Mouse (Mus musculus) hindbrain, embryonic 16.5 days (tissue): ENCODE data around the gene Avl9. TPM values are rescaled to one million over a fixed set of nuclear protein-coding genes. Genes with fewer than 3 reads are reported as not detected.

ENCODE experiments used
- ATAC-seq: fragments of 200-750 bp; cut with Nextera tagmentation; 2 replicates; pipeline ENCODE4 v1.8.0; 2017; ENCODE audit warnings: moderate TSS enrichment, moderate library complexity
- H3K27ac ChIP-seq: fragments of 300-500 bp; sonication (generic); 2 replicates; pipeline ENCODE4 v1.5.1; 2014; ENCODE audit warnings: low read depth, mild to moderate bottlenecking, control low read depth, low read length, moderate library complexity
- H3K27me3 ChIP-seq: fragments of 300-500 bp; sonication (generic); replicated peaks from 2 replicates; pipeline ENCODE4 v1.6.1; 2014; ENCODE audit warnings: low read length; ENCODE audit not compliant: control insufficient read depth, insufficient read depth
- H3K36me3 ChIP-seq: fragments of 300-500 bp; sonication (generic); 2 replicates; pipeline ENCODE4 v1.6.1; 2014; ENCODE audit warnings: mild to moderate bottlenecking, low read length, moderate library complexity, mixed read lengths; ENCODE audit not compliant: control insufficient read depth, insufficient read depth
- H3K4me1 ChIP-seq: fragments of 300-500 bp; sonication (generic); 2 replicates; pipeline ENCODE4 v1.6.1; 2014; ENCODE audit warnings: low read depth, low read length; ENCODE audit not compliant: control insufficient read depth, insufficient read depth
- H3K4me2 ChIP-seq: fragments of 300-500 bp; sonication (generic); 2 replicates; pipeline ENCODE4 v1.6.1; 2014; ENCODE audit warnings: mild to moderate bottlenecking, low read length, control low read depth, moderate library complexity
- H3K4me3 ChIP-seq: fragments of 300-500 bp; sonication (generic); 2 replicates; pipeline ENCODE4 v1.5.1; 2014; ENCODE audit warnings: mild to moderate bottlenecking, low read length, control low read depth, moderate library complexity
- H3K9ac ChIP-seq: fragments of 300-500 bp; sonication (generic); 2 replicates; pipeline ENCODE4 v1.6.1; 2014; ENCODE audit warnings: low read depth, mild to moderate bottlenecking, control low read depth, low read length, moderate library complexity
- H3K9me3 ChIP-seq: fragments of 300-500 bp; sonication (generic); 2 replicates; pipeline ENCODE4 v1.6.1; 2014; ENCODE audit warnings: mild to moderate bottlenecking, low read length, moderate library complexity; ENCODE audit not compliant: control insufficient read depth
- WGBS: fragments of 180-500 bp; shearing (Covaris S2); extraction: QIAGEN DNeasy Blood & Tissue Kit; methylation state at CpG from one replicate; pipeline ENCODE4 v1.1.7; 2014; 5-methylcytosine and 5-hydroxymethylcytosine counted together
- polyA plus RNA-seq: library from polyadenylated mRNA; unstranded; fragments of >200 nt; fragmentation: Nextera tagmentation; extraction: Ambion mirVana; gene quantifications from 2 replicates; pipeline ENCODE4 v1.2.1, GENCODE M21; 2015

The Avl9 gene
- polyA plus RNA-seq, 1 experiment from 2014 or later, result 19.3 TPM

- Histone ChIP-seq H3K9ac (no peak overlapping the region), H3K27me3 (no peaks in the 10 kb centered on the region), H3K27ac (no peak overlapping the region), H3K9me3 (no peaks in the 10 kb centered on the region), H3K4me3 (no peak overlapping the region), H3K36me3 (peaks cover 17% of the 10 kb centered on the region), H3K4me1 (no peaks in the 10 kb centered on the region; the same call in 1 of the 2 replicates), H3K4me2 (no peak overlapping the region)
- 90% methylated on average over 4 of the region's 4 CpGs for WGBS
- ATAC-seq, result no peak
Measured at GRCm38 (mm10) chr6:56783561-56784272, 69.0 kb downstream of the Avl9 start.

- H3K9me3 ChIP-seq, result no peaks in the 10 kb centered on the region
- H3K9ac ChIP-seq, result no peak overlapping the region
- no peak overlapping the region for H3K4me2 ChIP-seq
- 86% methylated on average over 5 of the region's 5 CpGs for WGBS
- no peaks in the 10 kb centered on the region; the same call in 1 of the 2 replicates for H3K4me1 ChIP-seq
- ATAC-seq, result no peak
- peaks cover 4% of the 10 kb centered on the region; the same call in 1 of the 2 replicates for H3K36me3 ChIP-seq
- no peaks in the 10 kb centered on the region for H3K27me3 ChIP-seq
- no peak overlapping the region for H3K27ac ChIP-seq
- H3K4me3 ChIP-seq, result no peak overlapping the region
Measured at GRCm38 (mm10) chr6:56785068-56785467, 70.4 kb downstream of the Avl9 start.

GRCm38 (mm10) chr6:56787668-56788067 is 73.0 kb downstream of the Avl9 start:
- Histone ChIP-seq H3K9me3 (no peaks in the 10 kb centered on the region), H3K36me3 (no peaks in the 10 kb centered on the region), H3K27me3 (no peaks in the 10 kb centered on the region), H3K4me1 (no peaks in the 10 kb centered on the region; the same call in 1 of the 2 replicates), H3K27ac (no peak overlapping the region), H3K4me2 (no peak overlapping the region), H3K9ac (no peak overlapping the region), H3K4me3 (no peak overlapping the region)
- no peak for ATAC-seq
- WGBS, result 92% methylated on average over 2 of the region's 2 CpGs

- no peaks in the 10 kb centered on the region for H3K27me3 ChIP-seq
- H3K9ac ChIP-seq, result no peak overlapping the region
- WGBS, result 87% methylated on average over 3 of the region's 3 CpGs
- no peak overlapping the region for H3K4me2 ChIP-seq
- H3K36me3 ChIP-seq, result no peaks in the 10 kb centered on the region
- no peaks in the 10 kb centered on the region for H3K9me3 ChIP-seq
- no peak overlapping the region for H3K27ac ChIP-seq
- peaks cover 5% of the 10 kb centered on the region for H3K4me1 ChIP-seq
- H3K4me3 ChIP-seq, result no peak overlapping the region
- no peak for ATAC-seq
Measured at GRCm38 (mm10) chr6:56789336-56789735, 74.6 kb downstream of the Avl9 start.

- peak overlapping the region; percentile 89 for H3K4me2 ChIP-seq
- H3K9me3 ChIP-seq, result no peaks in the 10 kb centered on the region
- peaks cover 24% of the 10 kb centered on the region for H3K4me1 ChIP-seq
- H3K27ac ChIP-seq, result no peak overlapping the region
- no peaks in the 10 kb centered on the region for H3K27me3 ChIP-seq
- WGBS, result 83% methylated on average over 5 of the region's 5 CpGs
- H3K36me3 ChIP-seq, result no peaks in the 10 kb centered on the region
- no peak for ATAC-seq
- H3K4me3 ChIP-seq, result no peak overlapping the region
- H3K9ac ChIP-seq, result no peak overlapping the region
Measured at GRCm38 (mm10) chr6:56794834-56795233, 80.1 kb downstream of the Avl9 start.

GRCm38 (mm10) chr6:56796232-56796631 is 81.5 kb downstream of the Avl9 start:
- Histone ChIP-seq H3K4me3 (peak overlapping the region; percentile 87), H3K27ac (peak overlapping the region; percentile 99; the same call in 1 of the 2 replicates), H3K36me3 (no peaks in the 10 kb centered on the region), H3K27me3 (no peaks in the 10 kb centered on the region), H3K9me3 (no peaks in the 10 kb centered on the region), H3K4me1 (peaks cover 24% of the 10 kb centered on the region), H3K9ac (peak overlapping the region; percentile 96), H3K4me2 (peak overlapping the region; percentile 89)
- 10% methylated on average over 8 of the region's 8 CpGs for WGBS
- no peak for ATAC-seq

GRCm38 (mm10) chr6:56796668-56797141 is 82.0 kb downstream of the Avl9 start:
- under 1% methylated on average over 16 of the region's 16 CpGs for WGBS
- ATAC-seq, result peak; percentile 24; the same call in 1 of the 2 replicates
- H3K9ac ChIP-seq, result peak overlapping the region; percentile 96

GRCm38 (mm10) chr6:56797311-56798151 is 82.8 kb downstream of the Avl9 start, which contains the start of gene Kbtbd2:
Kbtbd2 (minus strand) TSS chr6:56797813.
- no peaks in the 10 kb centered on the region for H3K9me3 ChIP-seq
- peak within 1 kb of the TSS; percentile 96 for H3K9ac ChIP-seq
- peak within 1 kb of the TSS; percentile 87 for H3K4me3 ChIP-seq
- no peaks in the 10 kb centered on the region for H3K36me3 ChIP-seq
- peak within 1 kb of the TSS; percentile 99 for H3K27ac ChIP-seq
- H3K4me2 ChIP-seq, result peak within 1 kb of the TSS; percentile 89
- no peaks in the 10 kb centered on the region for H3K27me3 ChIP-seq
- WGBS, result under 1% methylated on average over 73 of the region's 98 CpGs
- ATAC-seq, result peak; percentile 96
- H3K4me1 ChIP-seq, result peaks cover 24% of the 10 kb centered on the region

More at GRCm38 (mm10) chr6:56796668-56797141, 82.0 kb downstream of the Avl9 start:
- Histone ChIP-seq H3K9me3 (no peaks in the 10 kb centered on the region), H3K4me1 (peaks cover 24% of the 10 kb centered on the region), H3K4me3 (peak overlapping the region; percentile 87), H3K27ac (peak overlapping the region; percentile 99), H3K27me3 (no peaks in the 10 kb centered on the region), H3K4me2 (peak overlapping the region; percentile 89), H3K36me3 (no peaks in the 10 kb centered on the region)

- H3K9me3 ChIP-seq, result no peaks in the 10 kb centered on the region
- peak overlapping the region; percentile 87 for H3K4me3 ChIP-seq
- H3K4me2 ChIP-seq, result peak overlapping the region; percentile 69
- 18% methylated on average over 8 of the region's 8 CpGs for WGBS
- H3K9ac ChIP-seq, result peak overlapping the region; percentile 96
- ATAC-seq, result no peak
- H3K27ac ChIP-seq, result peak overlapping the region; percentile 99
- H3K36me3 ChIP-seq, result no peaks in the 10 kb centered on the region
- H3K4me1 ChIP-seq, result peaks cover 24% of the 10 kb centered on the region
- H3K27me3 ChIP-seq, result no peaks in the 10 kb centered on the region
Measured at GRCm38 (mm10) chr6:56798152-56798465, 83.4 kb downstream of the Avl9 start.
